Mouse (Mus musculus) gastrocnemius, postnatal 25 days (tissue): ENCODE data around the gene F830045P16Rik. TPM values are rescaled to one million over a fixed set of nuclear protein-coding genes. Genes with fewer than 3 reads are reported as not detected.
"Not testable (repeated sequence)": the region's sequence is repeated elsewhere in the genome, so short reads cannot be mapped to it uniquely, and the experiment has no call there.

Experiments used
- DNase-seq: peaks from one replicate; pipeline ENCODE4 v3.0.0; 2022
- total RNA-seq, 2 experiments: library from RNA; stranded (reverse); gene quantifications; 1 replicate in 1 of 2; 2 replicates in 1 of 2; pipeline ENCODE4 v1.2.3; 2021

F830045P16Rik gene
- total RNA-seq, 2 experiments from 2014 or later: not detected

DNA sequence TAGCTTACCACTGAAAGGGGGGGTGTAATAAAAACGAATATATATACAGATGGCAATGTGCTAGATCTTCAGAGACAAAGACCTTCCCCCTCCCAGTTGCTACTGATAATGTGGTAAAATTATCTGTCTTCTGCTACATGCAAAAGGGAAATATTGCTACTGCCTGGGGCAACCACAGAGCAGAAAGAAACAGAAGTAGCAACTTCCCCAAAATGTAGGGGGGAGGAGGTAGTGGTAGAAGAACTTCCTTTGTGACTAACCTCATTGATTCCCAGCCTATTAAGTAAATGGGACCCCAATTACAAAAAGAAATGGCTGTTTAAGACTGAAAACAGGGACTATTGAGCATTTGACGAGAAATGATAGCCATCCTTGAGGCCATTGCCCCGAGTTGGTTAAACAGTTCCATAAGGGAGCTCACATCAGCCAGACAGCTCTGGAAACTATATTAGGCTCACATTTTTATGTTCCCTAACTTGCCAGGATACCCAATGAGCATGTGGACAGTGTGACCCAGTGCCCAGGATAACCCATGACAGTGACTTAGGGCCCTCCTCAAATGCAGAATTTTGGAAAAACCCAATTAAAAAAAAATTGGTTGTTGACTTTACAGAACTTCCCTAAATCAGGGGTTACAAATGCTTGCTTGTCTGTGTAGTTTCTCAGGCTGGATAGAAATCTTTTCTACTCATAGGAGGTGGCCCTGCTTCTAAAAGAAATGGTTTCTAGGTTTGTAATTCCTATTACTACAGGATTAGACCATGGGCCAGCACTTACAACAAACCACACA, 46.7 kb downstream of the F830045P16Rik start:
- no peak for DNase-seq

DNA sequence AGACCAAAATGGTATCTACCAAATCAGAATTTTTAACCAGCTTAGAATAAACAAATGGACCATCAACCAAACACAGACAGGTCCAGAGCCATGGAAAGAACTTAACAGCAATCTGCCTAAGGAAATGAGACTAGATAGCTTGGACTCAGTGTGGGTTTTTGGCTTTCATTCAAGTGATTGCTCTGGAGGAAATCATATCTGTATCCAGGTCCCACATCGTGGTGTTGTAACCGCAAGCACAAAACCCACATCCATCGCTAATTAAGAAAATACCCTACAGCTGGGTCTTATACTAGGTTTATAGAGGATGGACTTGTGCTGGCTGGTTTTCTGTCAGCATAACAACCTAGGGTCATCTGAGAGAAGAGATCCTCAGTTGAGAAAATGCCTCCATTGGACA, 53.3 kb downstream of the F830045P16Rik start:
- no peak for DNase-seq

- no peak for DNase-seq
Observed at GRCm38 (mm10) chr2:129471905-129472304, 64.5 kb downstream of the F830045P16Rik start.

DNA sequence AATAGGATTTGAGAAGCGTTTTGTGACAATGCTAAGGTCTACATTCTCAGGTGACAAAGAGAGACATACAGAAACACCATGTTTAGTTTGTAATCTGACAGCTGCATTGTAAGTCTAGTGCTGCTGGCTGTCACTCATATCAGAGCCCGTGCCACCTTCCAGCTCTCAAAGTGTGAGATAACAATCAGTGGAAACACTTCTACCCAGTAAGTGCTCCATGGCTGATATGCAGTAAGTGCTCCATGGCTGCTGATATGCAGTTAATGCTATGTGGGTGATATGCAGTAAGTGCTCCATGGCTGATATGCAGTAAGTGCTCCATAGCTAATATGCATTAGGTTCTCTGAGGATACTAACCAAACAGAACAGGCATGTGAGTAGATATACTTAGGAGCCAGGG, 65.6 kb downstream of the F830045P16Rik start:
- DNase-seq: no peak

DNA sequence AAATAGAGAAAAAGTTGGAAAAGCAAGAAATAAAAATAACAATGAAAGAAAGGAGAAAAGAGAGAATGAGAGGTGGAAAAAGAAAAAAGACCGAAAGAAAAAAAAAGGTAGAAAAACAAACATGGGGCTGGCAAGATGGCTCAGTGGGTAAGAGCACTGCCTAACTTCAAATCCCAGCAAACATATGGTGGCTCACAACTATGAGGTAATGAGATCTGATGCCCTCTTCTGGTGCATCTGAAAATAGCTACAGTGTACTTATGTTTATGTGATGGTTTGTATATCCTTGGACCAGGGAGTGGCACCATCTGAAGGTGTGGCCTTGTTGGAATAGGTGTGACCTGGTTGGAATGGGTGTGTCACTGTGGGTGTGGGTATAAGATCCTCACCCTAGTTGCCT, 97.6 kb downstream of the F830045P16Rik start:
- not testable (repeated sequence) for DNase-seq

GRCm38 (mm10) chr2:129435154-129435553, 101.2 kb downstream of the F830045P16Rik start:
- no peak for DNase-seq

DNA sequence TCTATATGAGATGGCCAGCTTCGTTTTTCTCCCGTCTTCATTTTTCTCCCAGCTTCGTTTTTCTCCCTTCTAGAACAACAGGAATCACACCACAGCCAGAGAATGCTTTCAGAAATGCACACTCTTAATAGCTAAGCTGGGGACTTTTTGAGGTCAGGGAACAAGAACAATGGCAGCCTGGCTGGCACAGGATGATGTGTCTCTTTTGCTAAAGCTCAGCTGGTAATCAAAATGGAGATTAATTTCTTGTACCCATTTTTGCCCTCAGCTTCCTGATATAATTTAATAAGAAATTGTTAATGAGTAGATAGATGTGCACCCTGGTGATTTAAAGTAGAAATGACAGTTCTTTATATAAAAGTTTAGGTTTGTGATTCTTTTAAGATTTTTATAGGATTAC, 112.7 kb downstream of the F830045P16Rik start:
- DNase-seq: no peak

- DNase-seq: no peak
Observed at GRCm38 (mm10) chr2:129420897-129421561, 115.4 kb downstream of the F830045P16Rik start.

- DNase-seq: peak; percentile 17
Observed at GRCm38 (mm10) chr2:129419361-129419880, 117.0 kb downstream of the F830045P16Rik start.

DNA sequence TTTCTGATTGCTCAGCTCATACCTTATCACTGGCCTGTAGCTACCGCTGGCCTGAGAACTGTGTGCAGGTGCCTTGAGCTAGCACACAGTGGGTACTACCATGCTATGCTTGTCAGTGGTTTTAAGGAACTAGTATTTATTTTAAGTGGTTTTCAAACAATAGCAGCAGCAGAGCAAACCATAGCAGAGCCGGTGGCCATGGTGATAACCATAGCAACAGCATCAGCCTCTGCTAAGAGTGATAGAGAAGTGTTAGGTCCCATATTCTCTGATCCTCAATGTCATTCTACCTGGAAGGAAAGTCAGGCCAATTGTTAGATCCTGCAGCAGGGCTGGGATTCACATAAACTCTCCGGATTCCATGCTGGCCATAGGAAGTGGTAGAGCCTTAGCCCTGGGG, 121.8 kb downstream of the F830045P16Rik start:
- DNase-seq: no peak

DNA sequence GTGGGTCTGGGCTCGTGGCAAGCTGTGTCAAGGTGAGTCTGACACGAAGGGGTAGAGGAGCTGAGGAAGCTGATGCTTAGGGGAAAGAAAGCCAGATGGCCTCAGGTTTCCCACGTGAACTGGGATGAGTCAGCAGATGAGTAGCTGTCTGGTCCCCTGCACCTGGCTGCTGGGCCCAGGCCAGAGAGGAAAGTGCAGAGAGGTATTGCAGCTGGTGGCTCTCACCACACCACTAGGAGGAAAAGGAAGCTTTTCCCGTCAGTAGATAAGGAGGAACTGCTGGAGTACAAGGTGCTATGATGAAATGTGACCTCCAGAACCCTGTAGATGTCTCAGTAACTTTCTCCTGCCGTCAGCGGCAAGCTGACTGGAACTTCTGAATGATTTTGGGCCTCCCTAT, 122.9 kb downstream of the F830045P16Rik start:
- no peak for DNase-seq

DNA sequence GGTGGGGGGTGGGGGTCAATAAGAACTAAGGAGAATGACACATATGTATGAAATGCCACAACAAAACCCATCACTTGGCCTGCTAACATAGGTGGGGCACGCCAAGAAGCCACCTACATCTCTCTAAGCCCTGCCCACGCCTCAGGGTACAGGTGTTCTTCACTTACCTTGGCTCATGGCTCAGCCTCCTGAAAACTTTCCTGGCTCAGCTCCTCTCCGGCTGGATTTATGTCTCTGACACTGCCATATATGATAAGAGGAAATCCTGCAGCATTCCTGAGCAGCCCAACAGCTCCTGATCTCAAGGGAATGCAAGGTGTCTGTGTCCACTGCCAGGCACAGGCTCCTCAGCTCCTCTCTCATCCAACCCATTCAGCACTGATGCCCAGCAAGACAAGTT, 124.8 kb downstream of the F830045P16Rik start:
- DNase-seq: no peak

- DNase-seq: no peak
Observed at GRCm38 (mm10) chr2:129410344-129410743, 126.1 kb downstream of the F830045P16Rik start.

DNA sequence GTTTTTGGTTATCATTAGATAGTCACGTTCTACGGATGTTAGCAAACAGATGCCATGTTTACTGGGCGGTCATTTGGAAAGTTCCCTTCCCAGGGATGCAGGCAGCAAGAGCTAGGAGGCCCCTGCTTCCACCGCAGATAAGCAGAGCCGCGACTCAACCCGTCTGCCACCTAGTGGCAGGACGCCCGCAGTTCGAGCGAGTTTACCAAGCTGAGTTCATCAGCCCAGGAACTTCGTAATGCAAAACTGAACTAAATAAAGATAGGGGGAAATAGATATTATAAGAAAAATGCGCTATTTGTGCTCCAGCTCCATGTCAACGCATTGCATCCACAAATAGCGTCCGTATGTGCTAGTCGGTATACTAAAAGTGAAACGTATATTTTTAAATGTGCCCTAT, 127.9 kb downstream of the F830045P16Rik start:
- peak; percentile 23 for DNase-seq

Other genes starting within 250 kb of the F830045P16Rik start
- gene Ckap2l, start 239.4 kb downstream of the F830045P16Rik start, total RNA-seq: under 1 TPM; 0.49 to 0.64 TPM
- gene Il1a, start 226.6 kb downstream of the F830045P16Rik start, total RNA-seq: not detected
- gene Il1b, start 165.5 kb downstream of the F830045P16Rik start, total RNA-seq: not detected
- 1 to 10 TPM; 6.7 to 7.9 TPM for gene Sirpa, start 56.2 kb upstream of the F830045P16Rik start, total RNA-seq
- gene Pdyn, start 163.2 kb upstream of the F830045P16Rik start, total RNA-seq: not detected